Mouse (Mus musculus) testis, adult 2 months (tissue): Measurements from ENCODE around the gene Myct1.

Source experiments
- CTCF ChIP-seq: fragments of 200-500 bp; IDR thresholded peaks from 2 replicates; pipeline ENCODE4 v1.5.1; 2012; ENCODE audit warnings: low read depth, mild to moderate bottlenecking, inconsistent platforms, low read length, moderate library complexity; ENCODE audit not compliant: control insufficient read depth, insufficient read depth, insufficient replicate concordance
- POLR2A ChIP-seq: fragments of 200-500 bp; IDR thresholded peaks from 2 replicates; pipeline ENCODE4 v1.6.1; 2012; ENCODE audit warnings: low read depth, mild to moderate bottlenecking, inconsistent platforms, low read length, moderate library complexity; ENCODE audit not compliant: control insufficient read depth

GRCm38 (mm10) chr10:5604371-5604770 lies 10.8 kb downstream of the Myct1 start:
- TF ChIP-seq POLR2A (no peak), CTCF (no peak)
